Mouse (Mus musculus): ENCODE measurements at regions not wholly inside any gene's neighbourhood (a gene's known extent, or its start where the extent isn't known, plus 50 kb on each side); places are given as distances from the start of the nearest gene placed in this dataset.

DNA sequence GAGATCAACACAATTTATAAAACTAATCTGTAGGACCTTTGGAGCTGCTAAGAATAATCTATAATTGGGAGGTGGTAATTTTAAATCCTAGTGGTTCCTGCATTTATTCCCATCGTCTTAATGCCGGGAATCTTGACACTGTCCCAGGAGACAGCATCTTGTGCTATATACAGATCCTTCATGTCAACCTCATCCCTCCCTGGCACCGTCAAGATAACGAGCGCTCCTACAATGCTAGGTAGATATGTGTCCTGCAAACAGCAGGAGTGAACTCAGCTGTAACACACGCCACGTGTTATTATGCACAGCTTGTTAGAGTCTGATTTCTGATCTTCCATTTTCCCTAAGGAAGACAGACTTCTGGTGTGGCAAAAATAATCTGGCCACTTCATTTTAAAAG lies 237.0 kb upstream of the Cnr1 start:
- no peak for DNase-seq (ENCODE audit: low read depth)

DNA sequence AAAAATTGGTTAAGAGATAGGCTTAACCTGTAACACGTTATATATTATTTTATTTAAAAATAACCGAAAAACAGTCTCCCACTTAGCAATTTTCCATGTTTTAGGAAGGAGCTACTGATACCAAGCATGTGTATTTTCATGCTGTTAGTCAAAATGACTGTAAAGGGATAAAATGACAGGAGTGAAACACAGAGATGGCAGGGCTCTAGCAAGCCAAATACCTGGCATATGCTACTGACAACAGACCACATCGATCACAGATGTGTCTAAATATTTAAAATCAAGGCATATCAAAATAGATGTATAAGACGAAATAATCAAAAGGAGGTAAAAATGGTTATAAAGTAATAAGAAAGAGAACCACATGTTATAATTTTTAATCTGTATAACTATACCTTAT lies 231.0 kb upstream of the Cnr1 start:
- no peak for DNase-seq (ENCODE audit: low read depth)

DNA sequence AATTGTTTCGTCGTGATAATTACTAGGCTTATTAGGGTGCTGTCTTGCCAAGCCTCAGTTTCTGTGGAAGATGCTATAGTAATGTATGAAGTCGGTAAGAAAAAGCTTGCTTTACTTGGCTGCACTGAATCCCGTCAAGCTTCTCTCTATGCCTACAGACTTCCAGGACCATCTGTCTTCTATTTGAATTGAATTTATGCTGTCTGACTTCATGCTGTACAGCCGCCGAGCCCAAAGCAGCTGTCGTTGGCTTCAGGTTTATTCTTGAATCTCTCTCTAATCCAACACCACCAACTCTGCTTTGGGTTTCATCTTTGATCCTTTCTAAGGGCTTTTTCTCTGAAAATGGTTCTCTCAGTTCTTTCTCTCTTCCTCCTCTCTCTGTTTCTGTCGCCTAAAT lies 227.4 kb upstream of the Cnr1 start:
- DNase-seq (ENCODE audit: low read depth) = no peak

DNA sequence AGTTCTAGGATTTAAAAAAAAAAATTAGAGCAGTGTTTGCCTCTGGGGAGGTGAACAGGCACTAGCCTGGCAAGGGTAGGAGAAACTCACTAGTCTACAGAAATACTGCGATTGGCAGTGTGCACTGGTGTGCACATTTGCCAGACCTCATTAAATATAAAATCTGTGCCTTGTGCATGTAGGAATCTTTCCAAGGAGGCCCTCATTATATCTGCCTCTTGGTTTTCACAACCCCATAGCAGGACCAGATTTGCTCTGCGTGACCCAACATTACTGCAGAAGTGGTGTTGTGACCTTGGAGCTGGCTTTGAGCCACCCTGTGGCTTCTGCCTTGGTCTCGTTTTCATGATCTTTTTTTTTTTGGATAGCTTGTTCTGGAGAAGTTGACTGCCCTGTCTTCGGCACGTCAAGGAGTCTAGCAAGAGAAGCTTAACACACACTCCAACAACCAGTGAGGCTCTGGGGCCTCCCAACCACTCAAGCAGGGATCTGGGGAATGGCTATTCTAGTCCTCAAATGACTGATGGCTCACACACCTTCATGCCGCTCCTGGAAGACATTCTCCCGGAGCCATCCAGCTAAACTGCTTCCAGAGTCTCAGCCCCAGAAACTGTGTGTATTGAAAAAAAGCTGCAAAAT lies 222.2 kb upstream of the Cnr1 start:
- DNase-seq (ENCODE audit: low read depth) = no peak

DNA sequence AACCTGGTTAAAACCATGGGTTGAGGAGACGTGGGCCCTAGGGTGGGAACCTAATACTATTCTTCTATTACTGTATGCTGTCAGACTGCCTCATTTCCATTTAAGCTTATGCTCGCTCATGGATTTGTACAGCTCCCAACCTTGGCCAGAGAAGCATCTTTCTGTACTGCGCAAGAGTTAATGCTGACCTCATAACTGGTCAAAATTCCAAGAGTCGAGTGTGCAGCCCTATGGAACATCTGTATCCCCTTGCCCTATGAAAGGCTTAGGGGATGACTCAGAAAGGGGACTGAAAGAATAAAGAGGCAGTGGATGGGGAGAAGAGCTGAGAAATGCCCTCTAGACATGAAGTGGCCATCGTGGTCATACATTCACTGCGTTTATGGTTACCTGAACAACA lies 218.7 kb upstream of the Cnr1 start:
- DNase-seq (ENCODE audit: low read depth) = peak; percentile 24

DNA sequence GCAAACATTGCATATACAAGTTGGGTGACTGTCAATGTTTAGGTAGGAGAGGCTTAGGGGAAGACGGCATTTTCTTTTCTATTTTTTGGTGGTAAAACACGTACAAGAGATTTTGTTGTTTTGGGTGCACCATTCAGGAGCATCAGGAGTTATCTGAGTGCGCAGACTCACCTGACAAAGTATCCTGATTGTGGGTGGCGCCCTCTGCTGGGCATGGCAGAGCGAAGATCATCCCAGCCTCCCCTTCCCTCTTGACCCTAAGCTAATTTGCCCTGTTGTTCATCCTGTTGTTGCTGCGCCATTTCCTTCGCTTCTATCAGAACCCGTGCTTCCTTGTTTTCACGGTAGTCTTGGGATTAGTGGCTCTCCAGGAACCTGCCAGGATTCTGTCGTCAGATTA lies 217.6 kb upstream of the Cnr1 start:
- no peak for DNase-seq (ENCODE audit: low read depth)

DNA sequence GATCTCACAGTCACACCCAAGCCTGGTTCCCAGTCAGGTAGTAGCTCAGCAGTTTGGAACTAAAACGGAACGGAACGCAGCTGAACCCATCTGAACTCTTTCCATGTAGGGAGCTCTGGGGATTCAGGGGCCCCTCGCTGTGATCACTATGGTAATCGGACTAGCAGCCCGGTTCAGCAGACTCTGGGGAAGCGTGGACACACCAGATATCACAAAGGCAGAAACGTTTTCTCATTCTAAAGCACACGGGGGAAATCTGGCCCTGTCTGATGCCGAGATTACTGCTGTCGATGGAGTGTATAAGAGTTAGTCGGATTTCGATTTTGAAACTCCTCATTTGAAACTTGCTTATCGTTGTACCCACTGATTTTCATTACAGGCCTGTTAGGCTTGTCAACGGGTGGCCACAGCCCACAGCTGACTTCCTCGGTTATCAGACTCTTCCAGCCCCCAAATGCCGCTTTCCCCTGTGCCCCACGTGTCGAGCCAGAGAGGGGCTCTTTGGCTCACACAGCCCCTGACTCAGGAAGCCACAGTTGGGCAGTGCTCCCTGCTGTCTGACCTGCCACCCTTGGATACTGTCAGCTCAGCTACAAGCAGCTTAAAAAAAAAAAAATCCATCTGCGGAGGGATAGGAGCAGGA lies 207.8 kb upstream of the Cnr1 start:
- DNase-seq (ENCODE audit: low read depth) = no peak

DNA sequence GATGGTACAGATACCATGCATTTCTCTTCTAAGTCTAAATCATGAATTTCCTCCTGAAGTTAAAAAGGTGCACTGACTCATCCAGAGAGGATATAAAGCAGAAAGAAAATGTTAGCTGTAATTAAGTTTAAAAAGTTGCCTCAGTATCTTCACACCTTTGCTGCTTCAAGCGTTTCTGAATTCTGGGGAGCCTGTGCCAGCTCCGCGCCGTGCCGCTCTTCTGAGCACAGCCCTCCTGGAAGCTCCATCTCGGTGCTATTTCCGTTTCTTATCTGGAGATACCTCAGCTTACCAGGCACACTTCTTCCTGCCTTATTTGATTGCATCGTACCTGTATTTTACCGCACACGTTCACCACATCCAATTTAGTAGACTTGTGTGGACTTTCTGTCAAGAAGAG lies 203.4 kb upstream of the Cnr1 start:
- DNase-seq (ENCODE audit: low read depth) = no peak

DNA sequence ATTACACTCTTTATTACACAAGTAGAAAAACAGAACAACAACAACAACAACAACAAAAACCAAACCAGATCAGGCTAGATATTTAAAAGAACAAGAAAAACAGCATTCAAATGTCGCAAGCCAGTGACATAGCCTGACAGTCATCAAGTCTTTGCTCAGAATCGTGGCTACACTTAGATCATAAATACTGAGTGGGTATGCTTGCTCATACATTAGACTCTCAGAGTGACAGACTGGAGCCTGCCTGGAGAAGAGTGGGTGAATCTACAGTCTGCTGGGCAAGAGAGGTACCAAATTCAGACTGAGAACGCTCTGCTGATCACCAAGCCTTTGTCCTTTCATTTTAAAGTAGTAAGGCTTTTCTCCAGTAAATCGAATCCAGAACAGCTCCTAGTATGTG lies 202.4 kb upstream of the Cnr1 start:
- no peak for DNase-seq (ENCODE audit: low read depth)

DNA sequence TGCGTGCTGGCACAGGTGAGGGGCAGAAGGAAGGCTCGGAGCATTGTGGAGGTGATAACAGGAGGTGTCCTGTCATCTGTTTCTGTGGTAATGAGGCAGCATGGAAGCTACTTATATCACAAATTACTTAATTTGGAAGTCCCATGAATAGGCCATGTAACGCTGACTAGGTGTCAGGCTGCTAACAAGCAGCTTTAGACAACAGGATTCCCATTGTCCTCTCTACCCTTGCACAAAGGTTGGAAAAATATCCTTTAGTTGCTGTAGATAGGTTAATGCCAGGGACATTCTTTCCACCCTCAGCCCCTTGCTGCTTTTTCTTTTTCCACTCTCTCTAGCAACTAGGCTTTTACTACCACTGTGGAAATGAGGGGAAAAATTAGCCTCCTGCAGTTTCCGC lies 192.6 kb upstream of the Cnr1 start:
- no peak for DNase-seq (ENCODE audit: low read depth)

DNA sequence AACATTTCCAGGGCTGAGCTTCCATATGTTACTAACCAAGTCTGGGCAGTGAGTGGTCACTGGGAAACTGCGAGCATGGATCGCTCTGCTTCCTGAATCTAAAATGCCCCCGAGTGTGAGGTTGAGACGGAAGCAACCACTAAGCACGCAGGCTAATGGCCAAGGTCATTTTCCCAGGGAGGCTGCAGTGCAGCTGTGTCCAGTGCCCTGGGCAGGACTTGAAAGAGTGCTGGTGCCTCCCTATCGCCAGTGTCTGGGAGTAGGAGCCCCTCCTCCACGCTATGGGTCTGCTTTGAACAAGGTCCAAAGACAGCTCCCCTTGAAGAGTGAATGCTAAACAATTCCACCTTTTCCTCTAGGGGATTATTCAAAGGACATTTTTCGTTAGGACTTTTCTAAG lies 189.5 kb upstream of the Cnr1 start:
- no peak for DNase-seq (ENCODE audit: low read depth)

DNA sequence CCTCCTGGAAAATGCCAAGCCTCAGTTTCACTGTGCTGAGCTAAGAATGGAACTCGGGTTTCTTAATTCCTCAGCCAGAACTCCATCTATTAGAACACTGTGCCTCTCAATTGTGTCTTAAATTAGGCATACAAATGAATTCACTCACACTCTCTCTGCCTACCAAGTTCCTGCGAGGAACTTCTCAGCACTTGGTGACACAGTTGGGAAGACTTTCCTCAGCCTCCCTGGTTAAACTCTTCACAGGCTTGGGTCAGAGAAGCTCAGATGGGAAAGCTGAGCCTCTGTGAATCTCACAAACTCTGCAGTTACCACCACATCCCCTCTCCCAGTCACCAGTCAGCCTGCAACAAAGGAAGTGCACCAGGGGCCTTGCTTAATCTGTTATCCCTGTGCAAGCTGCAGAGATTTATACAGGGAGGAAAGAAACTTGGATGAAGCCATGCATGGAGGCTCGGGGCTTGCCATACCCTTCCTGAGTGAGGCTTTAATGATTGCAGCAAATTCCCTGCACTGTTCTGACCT lies 188.9 kb upstream of the Cnr1 start:
- DNase-seq (ENCODE audit: low read depth) = peak; percentile 5

DNA sequence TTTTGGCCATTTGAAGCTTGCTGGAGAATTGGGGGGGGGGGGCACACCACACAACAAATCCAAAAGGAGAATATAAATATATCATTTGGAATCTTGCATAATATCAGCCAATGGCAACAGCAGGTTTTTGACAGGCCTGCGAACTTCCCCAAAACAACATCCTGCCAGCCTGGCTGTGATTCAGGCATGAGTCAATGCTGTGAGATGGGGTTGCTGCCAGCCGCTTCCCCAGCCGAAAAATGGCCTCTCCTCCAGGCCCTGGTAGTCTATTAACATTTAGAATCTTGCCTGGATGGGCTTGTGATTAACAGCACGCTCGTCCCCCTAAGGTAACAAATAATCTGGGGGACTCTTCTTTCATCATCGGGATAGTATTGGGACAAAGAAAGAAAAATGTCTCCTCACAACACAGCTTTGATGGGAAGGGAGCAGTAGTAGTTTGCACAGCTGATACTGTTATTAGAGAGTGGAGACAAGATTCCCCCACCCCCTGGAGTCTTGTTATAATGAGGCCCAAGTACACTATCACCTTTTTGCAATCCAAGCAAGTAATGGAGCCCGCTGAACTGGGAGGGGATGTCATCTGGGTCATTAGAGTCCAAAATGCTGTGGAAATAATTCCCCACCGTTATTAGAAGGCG lies 188.2 kb upstream of the Cnr1 start:
- DNase-seq (ENCODE audit: low read depth) = peak; percentile 88

DNA sequence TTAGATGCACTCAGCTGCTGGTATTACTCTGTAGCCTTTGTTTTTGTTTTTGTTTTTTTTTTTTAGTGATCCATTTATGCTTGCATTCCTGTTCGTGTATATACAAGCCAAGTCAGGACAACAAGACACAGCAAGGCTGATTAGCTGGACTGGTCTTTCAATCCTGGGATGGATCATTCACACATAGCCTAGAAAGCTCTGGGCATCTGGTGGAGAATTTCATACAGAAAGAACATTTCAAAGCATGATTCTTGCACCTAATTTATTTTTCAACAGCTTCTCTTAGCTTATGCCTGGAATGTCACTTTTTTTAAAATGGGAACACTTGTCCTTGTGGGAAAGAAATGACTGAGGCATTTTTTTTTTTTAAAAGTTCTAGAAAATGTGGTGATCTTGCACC lies 187.1 kb upstream of the Cnr1 start:
- no peak for DNase-seq (ENCODE audit: low read depth)

DNA sequence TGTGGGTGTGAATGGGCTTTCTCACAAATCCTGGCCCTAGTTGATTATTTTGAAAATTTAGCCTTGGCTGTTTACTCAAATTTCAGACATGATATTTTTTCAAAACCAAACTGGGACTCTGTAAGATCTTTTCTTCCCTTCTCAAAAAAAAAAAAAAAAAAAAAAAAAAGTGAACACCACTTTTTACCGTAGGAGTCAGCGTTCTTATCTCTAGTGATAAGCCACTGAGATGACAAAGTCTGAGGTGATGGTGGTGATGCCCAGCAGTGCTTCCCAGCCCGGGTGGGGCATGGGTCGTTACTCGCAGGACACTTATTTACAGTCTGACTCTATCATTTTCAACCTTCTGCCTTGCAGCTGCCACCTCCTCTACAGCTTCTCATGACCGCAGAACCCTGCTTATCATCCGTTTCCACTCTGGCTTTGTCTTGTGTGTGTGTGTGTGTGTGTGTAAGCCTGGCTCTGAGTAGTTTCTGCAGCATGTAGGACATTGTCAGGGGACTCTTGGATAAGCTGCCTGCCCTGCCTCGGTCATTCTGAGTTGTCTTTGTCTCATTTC lies 186.5 kb upstream of the Cnr1 start:
- no peak for DNase-seq (ENCODE audit: low read depth)

DNA sequence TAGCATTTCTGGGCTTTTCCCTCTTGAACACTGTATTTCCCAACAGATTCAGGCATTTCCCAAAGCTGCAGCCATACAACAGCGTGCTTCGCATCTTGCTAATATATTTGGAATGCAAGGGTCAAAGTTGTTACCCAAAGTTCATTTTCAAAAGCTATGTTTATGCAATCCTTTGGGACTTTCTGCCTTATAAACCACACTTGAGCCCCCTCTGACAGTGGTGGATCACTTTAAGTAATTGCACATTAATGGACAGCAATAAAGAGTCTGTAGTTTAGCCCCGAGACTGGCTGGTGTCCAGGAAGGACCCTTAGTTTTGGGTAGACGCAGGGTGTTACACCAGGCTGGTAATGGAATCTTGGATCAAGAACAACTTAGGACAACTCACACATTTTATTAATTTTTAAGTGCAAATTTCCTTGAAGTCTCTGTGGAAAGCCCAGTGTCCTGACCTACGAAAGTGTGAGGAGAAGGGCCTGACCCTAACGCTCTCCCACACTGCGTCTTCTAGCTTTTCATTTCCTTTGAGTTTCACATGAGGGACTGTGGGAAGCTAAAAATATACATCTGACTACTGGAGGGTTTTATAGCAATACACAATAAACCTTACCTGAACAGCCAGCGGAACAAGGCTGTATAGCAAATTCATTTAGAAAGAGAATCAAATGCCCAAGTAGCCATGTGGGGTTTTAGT lies 185.0 kb upstream of the Cnr1 start:
- peak; percentile 70 for DNase-seq (ENCODE audit: low read depth)

DNA sequence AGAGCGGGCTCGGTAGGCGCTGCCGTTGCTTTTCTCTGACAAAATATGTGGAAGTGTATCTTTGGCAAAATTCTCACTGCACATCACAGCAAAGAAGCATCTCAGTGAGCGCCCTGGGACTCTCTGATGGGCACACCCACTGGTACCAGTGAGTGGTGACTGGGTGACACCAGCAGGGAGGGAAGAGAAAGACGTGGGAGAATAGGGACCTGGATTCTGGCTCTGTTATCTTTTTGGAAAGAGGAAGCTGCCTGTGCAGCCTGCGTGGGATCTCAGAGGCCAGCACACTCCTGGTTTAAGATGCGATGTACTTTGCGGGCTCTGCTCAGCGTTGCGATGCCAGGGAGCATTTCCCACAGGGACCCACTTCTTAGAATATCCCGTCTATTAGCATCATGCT lies 183.4 kb upstream of the Cnr1 start:
- no peak for DNase-seq (ENCODE audit: low read depth)

DNA sequence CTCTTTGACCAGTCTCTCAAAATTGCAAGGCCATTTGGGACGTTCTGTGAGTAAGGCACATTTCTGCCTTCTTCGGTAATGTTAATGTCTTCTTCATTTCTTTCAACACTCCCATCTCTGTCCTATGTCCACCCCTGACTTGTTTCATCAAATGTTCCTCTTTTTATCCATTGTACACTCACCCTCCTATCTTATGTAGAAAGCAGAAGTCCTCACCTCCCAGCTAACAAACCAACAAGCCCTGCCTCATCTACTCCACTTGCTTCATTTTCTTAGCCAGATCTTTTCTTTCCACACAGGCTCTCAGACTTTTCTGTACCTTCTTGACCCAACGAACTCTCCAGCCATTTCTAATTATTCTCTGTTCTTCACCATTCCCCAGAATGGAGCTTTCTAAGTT lies 179.2 kb upstream of the Cnr1 start:
- no peak for DNase-seq (ENCODE audit: low read depth)

DNA sequence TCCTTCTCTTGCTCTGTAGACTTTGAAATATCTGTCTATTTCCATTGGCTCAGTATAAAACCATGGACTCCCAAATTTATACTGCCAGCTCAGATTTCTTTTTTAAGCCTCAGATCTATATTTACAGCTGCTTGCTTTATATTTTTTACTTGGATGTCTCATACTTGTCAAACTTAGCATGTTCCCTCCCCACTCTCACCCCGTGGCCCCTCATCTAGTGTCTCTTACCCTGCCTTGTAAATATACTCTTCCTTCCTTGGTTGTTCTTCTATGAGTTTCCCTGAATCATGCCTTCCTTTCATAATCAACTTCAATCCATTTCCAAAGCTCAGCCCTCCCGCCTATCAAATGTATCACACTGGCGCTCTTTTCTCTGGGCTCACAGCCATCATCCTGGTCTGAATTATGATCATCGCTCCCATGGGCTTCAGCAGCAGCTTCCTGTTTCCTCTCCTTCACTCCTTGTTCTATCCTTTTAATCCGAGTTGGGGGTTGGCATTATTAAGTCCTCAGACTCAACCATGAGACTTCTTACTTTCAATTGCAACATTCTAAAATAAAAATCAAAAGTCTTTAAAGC lies 177.0 kb upstream of the Cnr1 start:
- peak; percentile 70 for DNase-seq (ENCODE audit: low read depth)

DNA sequence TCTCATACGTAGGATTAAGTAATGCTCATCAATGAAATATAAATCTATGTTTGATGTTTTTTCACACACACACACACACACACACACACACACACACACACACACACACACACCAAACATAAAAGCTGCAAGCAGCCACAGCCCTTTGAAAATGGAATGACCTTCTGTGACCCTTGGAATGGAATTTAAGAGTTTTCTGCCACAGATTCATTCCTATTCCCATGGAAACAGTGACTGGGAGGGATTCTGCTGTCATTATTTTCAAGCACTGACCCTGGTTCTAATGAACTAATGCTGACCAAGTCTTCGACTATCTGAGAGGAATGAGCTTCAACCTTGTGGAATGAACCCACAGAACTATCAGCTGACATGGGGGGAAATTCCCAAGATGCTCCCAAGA lies 156.7 kb upstream of the Cnr1 start:
- no peak for DNase-seq (ENCODE audit: low read depth)

DNA sequence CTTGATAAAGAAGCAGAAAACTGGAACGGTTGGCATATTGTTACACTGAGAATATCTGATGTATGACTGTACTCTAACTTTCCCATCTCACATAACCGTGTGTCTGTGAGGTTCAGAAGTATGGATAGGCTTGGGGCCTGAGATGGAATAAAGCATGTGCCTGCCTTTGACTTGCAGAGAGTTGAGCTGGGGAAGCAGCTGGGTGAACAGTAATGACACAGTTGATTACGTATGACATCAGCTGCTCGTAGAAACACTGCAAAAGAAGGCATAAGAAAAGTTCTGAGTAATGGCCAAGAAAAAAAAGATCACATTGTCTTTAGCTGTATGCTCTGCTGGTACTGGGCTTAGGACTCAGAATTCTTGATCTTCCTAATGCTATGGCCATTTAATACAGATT lies 138.4 kb upstream of the Cnr1 start:
- DNase-seq (ENCODE audit: low read depth) = no peak

DNA sequence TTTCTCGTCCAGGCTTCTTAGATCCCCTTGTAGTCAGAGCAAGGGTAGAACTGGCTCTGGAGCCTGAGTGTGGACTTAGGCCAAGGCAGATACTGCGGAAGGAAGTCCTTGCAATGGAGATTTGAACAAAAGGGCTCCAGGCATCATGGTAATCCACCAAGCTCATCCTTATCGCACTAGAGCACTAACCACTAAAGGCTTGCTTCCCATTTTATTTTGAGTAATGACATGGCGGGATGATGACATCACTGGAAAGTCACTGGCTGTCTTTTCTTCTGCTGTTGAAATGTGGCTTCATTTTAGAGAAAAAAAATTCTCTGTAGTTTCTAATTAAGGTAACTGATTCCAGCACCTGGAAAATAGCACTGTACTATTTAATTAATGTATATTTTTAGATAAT lies 137.4 kb upstream of the Cnr1 start:
- no peak for DNase-seq (ENCODE audit: low read depth)
